Mouse (Mus musculus): Measurements from ENCODE around the gene Hist1h4b. TPM values are rescaled to one million over a fixed set of nuclear protein-coding genes. Genes with fewer than 3 reads are reported as not detected.

The Hist1h4b gene
- polyA plus RNA-seq, 1 experiment from 2014 or later, result not detected

Other genes starting within 250 kb of the Hist1h4b start
- 9.1 TPM for gene Hist1h4h, start 226.0 kb upstream of the Hist1h4b start, polyA plus RNA-seq (2015; fragmentation: Illumina TruSeq; extraction: RNeasy Lipid Tissue Mini Kit (QIAGEN cat#74804); ENCODE audit: insufficient read depth, low read depth, low replicate concordance)
- gene Hist1h2af, start 223.1 kb upstream of the Hist1h4b start, polyA plus RNA-seq (2015; fragmentation: Illumina TruSeq; extraction: RNeasy Lipid Tissue Mini Kit (QIAGEN cat#74804); ENCODE audit: insufficient read depth, low read depth, low replicate concordance), result not detected
- gene Hist1h3g, start 221.6 kb upstream of the Hist1h4b start, polyA plus RNA-seq (2015; fragmentation: Illumina TruSeq; extraction: RNeasy Lipid Tissue Mini Kit (QIAGEN cat#74804); ENCODE audit: insufficient read depth, low read depth, low replicate concordance), result not detected
- gene Hist1h2bh, start 213.6 kb upstream of the Hist1h4b start, polyA plus RNA-seq (2015; fragmentation: Illumina TruSeq; extraction: RNeasy Lipid Tissue Mini Kit (QIAGEN cat#74804); ENCODE audit: insufficient read depth, low read depth, low replicate concordance), result not detected
- not detected for gene Hist1h3f, start 213.0 kb upstream of the Hist1h4b start, polyA plus RNA-seq (2015; fragmentation: Illumina TruSeq; extraction: RNeasy Lipid Tissue Mini Kit (QIAGEN cat#74804); ENCODE audit: insufficient read depth, low read depth, low replicate concordance)
- gene Hist1h4f, start 205.4 kb upstream of the Hist1h4b start, polyA plus RNA-seq (2015; fragmentation: Illumina TruSeq; extraction: RNeasy Lipid Tissue Mini Kit (QIAGEN cat#74804); ENCODE audit: insufficient read depth, low read depth, low replicate concordance), result not detected
- gene Hist1h1d, start 203.8 kb upstream of the Hist1h4b start, polyA plus RNA-seq (2015; fragmentation: Illumina TruSeq; extraction: RNeasy Lipid Tissue Mini Kit (QIAGEN cat#74804); ENCODE audit: insufficient read depth, low read depth, low replicate concordance), result 0.48 TPM
- not detected for gene Hist1h3e, start 194.6 kb upstream of the Hist1h4b start, polyA plus RNA-seq (2015; fragmentation: Illumina TruSeq; extraction: RNeasy Lipid Tissue Mini Kit (QIAGEN cat#74804); ENCODE audit: insufficient read depth, low read depth, low replicate concordance)
- gene Hist1h2ae, start 185.8 kb upstream of the Hist1h4b start, polyA plus RNA-seq (2015; fragmentation: Illumina TruSeq; extraction: RNeasy Lipid Tissue Mini Kit (QIAGEN cat#74804); ENCODE audit: insufficient read depth, low read depth, low replicate concordance), result not detected
- gene Hist1h2bg, start 185.6 kb upstream of the Hist1h4b start, polyA plus RNA-seq (2015; fragmentation: Illumina TruSeq; extraction: RNeasy Lipid Tissue Mini Kit (QIAGEN cat#74804); ENCODE audit: insufficient read depth, low read depth, low replicate concordance), result not detected
- gene Hist1h2bf, start 182.8 kb upstream of the Hist1h4b start, polyA plus RNA-seq (2015; fragmentation: Illumina TruSeq; extraction: RNeasy Lipid Tissue Mini Kit (QIAGEN cat#74804); ENCODE audit: insufficient read depth, low read depth, low replicate concordance), result not detected
- gene Hist1h2ad, start 182.6 kb upstream of the Hist1h4b start, polyA plus RNA-seq (2015; fragmentation: Illumina TruSeq; extraction: RNeasy Lipid Tissue Mini Kit (QIAGEN cat#74804); ENCODE audit: insufficient read depth, low read depth, low replicate concordance), result not detected
- gene Hist1h3d, start 181.2 kb upstream of the Hist1h4b start, polyA plus RNA-seq (2015; fragmentation: Illumina TruSeq; extraction: RNeasy Lipid Tissue Mini Kit (QIAGEN cat#74804); ENCODE audit: insufficient read depth, low read depth, low replicate concordance), result not detected
- not detected for gene Hist1h4d, start 175.4 kb upstream of the Hist1h4b start, polyA plus RNA-seq (2015; fragmentation: Illumina TruSeq; extraction: RNeasy Lipid Tissue Mini Kit (QIAGEN cat#74804); ENCODE audit: insufficient read depth, low read depth, low replicate concordance)
- 1.9 TPM for gene Hist1h2be, start 135.9 kb upstream of the Hist1h4b start, polyA plus RNA-seq (2015; fragmentation: Illumina TruSeq; extraction: RNeasy Lipid Tissue Mini Kit (QIAGEN cat#74804); ENCODE audit: insufficient read depth, low read depth, low replicate concordance)
- 0.70 TPM for gene Hist1h1e, start 134.5 kb upstream of the Hist1h4b start, polyA plus RNA-seq (2015; fragmentation: Illumina TruSeq; extraction: RNeasy Lipid Tissue Mini Kit (QIAGEN cat#74804); ENCODE audit: insufficient read depth, low read depth, low replicate concordance)
- 0.33 TPM for gene Hist1h2ac, start 73.1 kb upstream of the Hist1h4b start, polyA plus RNA-seq (2015; fragmentation: Illumina TruSeq; extraction: RNeasy Lipid Tissue Mini Kit (QIAGEN cat#74804); ENCODE audit: insufficient read depth, low read depth, low replicate concordance)
- gene Hist1h2bc, start 72.8 kb upstream of the Hist1h4b start, polyA plus RNA-seq (2015; fragmentation: Illumina TruSeq; extraction: RNeasy Lipid Tissue Mini Kit (QIAGEN cat#74804); ENCODE audit: insufficient read depth, low read depth, low replicate concordance), result 37.3 TPM
- not detected for gene Hist1h1t, start 61.2 kb upstream of the Hist1h4b start, polyA plus RNA-seq (2015; fragmentation: Illumina TruSeq; extraction: RNeasy Lipid Tissue Mini Kit (QIAGEN cat#74804); ENCODE audit: insufficient read depth, low read depth, low replicate concordance)
- 2.0 TPM for gene Hist1h4c, start 58.6 kb upstream of the Hist1h4b start, polyA plus RNA-seq (2015; fragmentation: Illumina TruSeq; extraction: RNeasy Lipid Tissue Mini Kit (QIAGEN cat#74804); ENCODE audit: insufficient read depth, low read depth, low replicate concordance)
- gene Hfe, start 46.2 kb upstream of the Hist1h4b start, polyA plus RNA-seq (2015; fragmentation: Illumina TruSeq; extraction: RNeasy Lipid Tissue Mini Kit (QIAGEN cat#74804); ENCODE audit: insufficient read depth, low read depth, low replicate concordance), result 11.9 TPM
- gene Hist1h1c, start 18.2 kb upstream of the Hist1h4b start, polyA plus RNA-seq (2015; fragmentation: Illumina TruSeq; extraction: RNeasy Lipid Tissue Mini Kit (QIAGEN cat#74804); ENCODE audit: insufficient read depth, low read depth, low replicate concordance), result 18.7 TPM
- gene Hist1h3c, start 11.4 kb upstream of the Hist1h4b start, polyA plus RNA-seq (2015; fragmentation: Illumina TruSeq; extraction: RNeasy Lipid Tissue Mini Kit (QIAGEN cat#74804); ENCODE audit: insufficient read depth, low read depth, low replicate concordance), result not detected
- not detected for gene Hist1h2bb, start 10.3 kb upstream of the Hist1h4b start, polyA plus RNA-seq (2015; fragmentation: Illumina TruSeq; extraction: RNeasy Lipid Tissue Mini Kit (QIAGEN cat#74804); ENCODE audit: insufficient read depth, low read depth, low replicate concordance)
- gene Hist1h2ab, start 5.9 kb upstream of the Hist1h4b start, polyA plus RNA-seq (2015; fragmentation: Illumina TruSeq; extraction: RNeasy Lipid Tissue Mini Kit (QIAGEN cat#74804); ENCODE audit: insufficient read depth, low read depth, low replicate concordance), result not detected
- gene Hist1h3b, start 4.7 kb upstream of the Hist1h4b start, polyA plus RNA-seq (2015; fragmentation: Illumina TruSeq; extraction: RNeasy Lipid Tissue Mini Kit (QIAGEN cat#74804); ENCODE audit: insufficient read depth, low read depth, low replicate concordance), result not detected
- not detected for gene Hist1h4a, start 4.2 kb downstream of the Hist1h4b start, polyA plus RNA-seq (2015; fragmentation: Illumina TruSeq; extraction: RNeasy Lipid Tissue Mini Kit (QIAGEN cat#74804); ENCODE audit: insufficient read depth, low read depth, low replicate concordance)
- not detected for gene Hist1h3a, start 5.4 kb downstream of the Hist1h4b start, polyA plus RNA-seq (2015; fragmentation: Illumina TruSeq; extraction: RNeasy Lipid Tissue Mini Kit (QIAGEN cat#74804); ENCODE audit: insufficient read depth, low read depth, low replicate concordance)
- gene Hist1h1a, start 6.7 kb downstream of the Hist1h4b start, polyA plus RNA-seq (2015; fragmentation: Illumina TruSeq; extraction: RNeasy Lipid Tissue Mini Kit (QIAGEN cat#74804); ENCODE audit: insufficient read depth, low read depth, low replicate concordance), result not detected
- not detected for gene Trim38, start 12.9 kb downstream of the Hist1h4b start, polyA plus RNA-seq (2015; fragmentation: Illumina TruSeq; extraction: RNeasy Lipid Tissue Mini Kit (QIAGEN cat#74804); ENCODE audit: insufficient read depth, low read depth, low replicate concordance)
- gene Slc17a2, start 50.0 kb downstream of the Hist1h4b start, polyA plus RNA-seq (2015; fragmentation: Illumina TruSeq; extraction: RNeasy Lipid Tissue Mini Kit (QIAGEN cat#74804); ENCODE audit: insufficient read depth, low read depth, low replicate concordance), result not detected
- gene Slc17a3, start 82.4 kb downstream of the Hist1h4b start, polyA plus RNA-seq (2015; fragmentation: Illumina TruSeq; extraction: RNeasy Lipid Tissue Mini Kit (QIAGEN cat#74804); ENCODE audit: insufficient read depth, low read depth, low replicate concordance), result not detected
- not detected for gene Slc17a1, start 110.7 kb downstream of the Hist1h4b start, polyA plus RNA-seq (2015; fragmentation: Illumina TruSeq; extraction: RNeasy Lipid Tissue Mini Kit (QIAGEN cat#74804); ENCODE audit: insufficient read depth, low read depth, low replicate concordance)
- 0.26 TPM for gene Slc17a4, start 158.0 kb downstream of the Hist1h4b start, polyA plus RNA-seq (2015; fragmentation: Illumina TruSeq; extraction: RNeasy Lipid Tissue Mini Kit (QIAGEN cat#74804); ENCODE audit: insufficient read depth, low read depth, low replicate concordance)
- not detected for gene Hist1h2ba, start 177.1 kb downstream of the Hist1h4b start, polyA plus RNA-seq (2015; fragmentation: Illumina TruSeq; extraction: RNeasy Lipid Tissue Mini Kit (QIAGEN cat#74804); ENCODE audit: insufficient read depth, low read depth, low replicate concordance)
- gene Hist1h2aa, start 177.4 kb downstream of the Hist1h4b start, polyA plus RNA-seq (2015; fragmentation: Illumina TruSeq; extraction: RNeasy Lipid Tissue Mini Kit (QIAGEN cat#74804); ENCODE audit: insufficient read depth, low read depth, low replicate concordance), result not detected
- 13.2 TPM for gene Scgn, start 234.2 kb downstream of the Hist1h4b start, polyA plus RNA-seq (2015; fragmentation: Illumina TruSeq; extraction: RNeasy Lipid Tissue Mini Kit (QIAGEN cat#74804); ENCODE audit: insufficient read depth, low read depth, low replicate concordance)